In the genomic region with DNA sequence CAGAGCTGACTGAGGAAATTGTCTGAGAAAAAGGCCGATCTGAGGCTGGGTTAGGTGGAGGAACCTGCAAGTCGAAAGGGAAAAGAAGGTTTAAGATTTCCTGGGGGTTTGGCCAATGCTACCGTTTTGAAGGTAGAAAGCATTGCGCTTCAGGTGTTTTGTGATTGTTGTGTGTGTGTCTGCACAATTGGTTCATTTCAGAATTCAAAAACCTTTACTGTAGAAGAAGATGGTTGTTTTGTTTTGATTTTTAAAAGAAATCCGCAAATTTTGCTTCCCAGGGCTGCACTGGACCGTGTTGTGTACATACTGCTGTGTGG, we compare ENCODE assay signal across 8 mouse cellular contexts. TPM values are rescaled to one million over a fixed set of nuclear protein-coding genes. Genes with fewer than 3 reads are reported as not detected.
DNase-seq lines count a peak whose midpoint lies in the region; ATAC-seq lines count a peak whose summit lies in the region.

No protein-coding gene starts in this region.

- no peak for ATAC-seq in kidney, embryonic 14.5 days (ENCODE audit: low FRiP score, low TSS enrichment)
- ATAC-seq in hindbrain, embryonic 11.5 days (ENCODE audit: low FRiP score) = no peak
- ATAC-seq in midbrain, embryonic 12.5 days (ENCODE audit: low FRiP score, low read depth) = no peak

- 2% methylated on average over 6 of the region's 6 CpGs for WGBS in kidney, embryonic 14.5 days
- 2% methylated on average over 6 of the region's 6 CpGs for WGBS in hindbrain, embryonic 11.5 days
- 2% methylated on average over 6 of the region's 6 CpGs for WGBS in midbrain, embryonic 12.5 days

- peak overlapping the region; percentile 79 for H3K4me3 ChIP-seq in kidney, embryonic 14.5 days (ENCODE audit: low read length)
- H3K4me3 ChIP-seq in hindbrain, embryonic 11.5 days (ENCODE audit: low read depth, low read length) = peak overlapping the region; percentile 67
- H3K4me3 ChIP-seq in midbrain, embryonic 12.5 days = peak overlapping the region; percentile 78

- H3K9ac ChIP-seq in kidney, embryonic 14.5 days (ENCODE audit: low read depth, low read length) = peak overlapping the region; percentile 91
- peak overlapping the region; percentile 87 for H3K9ac ChIP-seq in hindbrain, embryonic 11.5 days (ENCODE audit: low read depth, low read length)
- H3K9ac ChIP-seq in midbrain, embryonic 12.5 days (replicated peaks) = peak overlapping the region; percentile 88

- H3K4me1 ChIP-seq in kidney, embryonic 14.5 days (ENCODE audit: control insufficient read depth, insufficient read depth, low read length) = peaks cover 30% of the 10 kb centered on the region
- peaks cover 6% of the 10 kb centered on the region; the same call in 1 of the 2 replicates for H3K4me1 ChIP-seq in hindbrain, embryonic 11.5 days (replicated peaks; ENCODE audit: control insufficient read depth, insufficient read depth, low read length)
- H3K4me1 ChIP-seq in midbrain, embryonic 12.5 days = peaks cover 38% of the 10 kb centered on the region

- H3K27ac ChIP-seq in kidney, embryonic 14.5 days (ENCODE audit: low read depth, low read length) = peak overlapping the region; percentile 90
- peak overlapping the region; percentile 86 for H3K27ac ChIP-seq in hindbrain, embryonic 11.5 days (ENCODE audit: low read depth, low read length)
- H3K27ac ChIP-seq in midbrain, embryonic 12.5 days (replicated peaks) = peak overlapping the region; percentile 93

- peak overlapping the region; percentile 87 for H3K4me2 ChIP-seq in kidney, embryonic 14.5 days (replicated peaks; ENCODE audit: low read depth, low read length)
- H3K4me2 ChIP-seq in hindbrain, embryonic 11.5 days (replicated peaks; ENCODE audit: low read depth, low read length) = peak overlapping the region; percentile 93
- peak overlapping the region; percentile 97 for H3K4me2 ChIP-seq in midbrain, embryonic 12.5 days (replicated peaks)

- no peaks in the 10 kb centered on the region for H3K9me3 ChIP-seq in kidney, embryonic 14.5 days (ENCODE audit: control insufficient read depth, low read length)
- H3K9me3 ChIP-seq in hindbrain, embryonic 11.5 days (ENCODE audit: control insufficient read depth, low read length) = no peaks in the 10 kb centered on the region
- H3K9me3 ChIP-seq in midbrain, embryonic 12.5 days = no peaks in the 10 kb centered on the region

- no peak for DNase-seq in kidney, adult 8-10 months
- peak; percentile 66 for DNase-seq in R1 (ENCODE audit: low read depth, low spot score)
- DNase-seq in hindbrain, embryonic 11.5 days (ENCODE audit: low spot score) = no peak
- no peak for DNase-seq in adrenal gland, postnatal 14 days
- DNase-seq in thymus, postnatal 4 days = no peak
- DNase-seq in layer of hippocampus, adult 11-12 months (ENCODE audit: low spot score) = no peak

- H3K36me3 ChIP-seq in kidney, embryonic 14.5 days (ENCODE audit: control insufficient read depth, insufficient read depth, low read length) = no peaks in the 10 kb centered on the region
- no peaks in the 10 kb centered on the region for H3K36me3 ChIP-seq in hindbrain, embryonic 11.5 days (ENCODE audit: control insufficient read depth, insufficient read depth, low read length)
- no peaks in the 10 kb centered on the region for H3K36me3 ChIP-seq in midbrain, embryonic 12.5 days

- no peaks in the 10 kb centered on the region for H3K27me3 ChIP-seq in kidney, embryonic 14.5 days (ENCODE audit: control insufficient read depth, insufficient read depth, low read length)
- H3K27me3 ChIP-seq in hindbrain, embryonic 11.5 days (ENCODE audit: control insufficient read depth, insufficient read depth, low read length) = no peaks in the 10 kb centered on the region
- H3K27me3 ChIP-seq in midbrain, embryonic 12.5 days = no peaks in the 10 kb centered on the region

RNA-seq across cellular contexts. Expression of gene Arhgef11, which starts 0.4 kb away (rescaled TPM):
- 11.0 and 21.9 TPM in 2 replicates for polyA plus RNA-seq in kidney, embryonic 14.5 days (2014; fragmentation: Nextera tagmentation; extraction: Ambion mirVana)
- 13.7 and 18.6 TPM in 2 replicates for polyA plus RNA-seq in hindbrain, embryonic 11.5 days (2014; fragmentation: Nextera tagmentation; extraction: Ambion mirVana)
- 28.7 and 29.1 TPM in 2 replicates for polyA plus RNA-seq in midbrain, embryonic 12.5 days (2016; fragmentation: Nextera tagmentation; extraction: Ambion mirVana)
- 37.8 and 40.1 TPM in 2 replicates for total RNA-seq in adrenal gland, postnatal 14 days (2021)
